Mouse (Mus musculus) myocyte (in vitro differentiated cells): ENCODE data around the gene Hs6st2.

Source experiments
- CEBPB ChIP-seq: IDR thresholded peaks from 2 replicates; pipeline ENCODE4 v1.6.1; 2011; ENCODE audit warnings: mild to moderate bottlenecking, moderate library complexity; ENCODE audit not compliant: poor library complexity, insufficient read depth, severe bottlenecking
- MAX ChIP-seq: IDR thresholded peaks from one replicate; pipeline ENCODE4 v1.6.1; 2011; ENCODE audit warnings: low read depth, mild to moderate bottlenecking, control low read depth
- MYOD1 ChIP-seq, 3 experiments: IDR thresholded peaks; one replicate each; pipeline ENCODE4 v1.6.1; 2011; ENCODE audit warnings: control low read depth in 2 of 3, low read depth in 2 of 3, mild to moderate bottlenecking in 2 of 3, moderate library complexity in 1 of 3; ENCODE audit not compliant: insufficient read length in 2 of 3, control insufficient read depth in 1 of 3
- POLR2A ChIP-seq: IDR thresholded peaks from one replicate; pipeline ENCODE4 v1.6.1; 2011; ENCODE audit warnings: low read depth, mild to moderate bottlenecking, control low read depth, moderate library complexity; ENCODE audit not compliant: insufficient read length
- POLR2AphosphoS2 ChIP-seq: IDR thresholded peaks from one replicate; pipeline ENCODE4 v1.6.1; 2011; ENCODE audit warnings: low read depth, control low read depth; ENCODE audit not compliant: insufficient read length
- USF1 ChIP-seq: IDR thresholded peaks from one replicate; pipeline ENCODE4 v1.6.1; 2011; ENCODE audit warnings: low read depth, mild to moderate bottlenecking, control low read depth, moderate library complexity

DNA sequence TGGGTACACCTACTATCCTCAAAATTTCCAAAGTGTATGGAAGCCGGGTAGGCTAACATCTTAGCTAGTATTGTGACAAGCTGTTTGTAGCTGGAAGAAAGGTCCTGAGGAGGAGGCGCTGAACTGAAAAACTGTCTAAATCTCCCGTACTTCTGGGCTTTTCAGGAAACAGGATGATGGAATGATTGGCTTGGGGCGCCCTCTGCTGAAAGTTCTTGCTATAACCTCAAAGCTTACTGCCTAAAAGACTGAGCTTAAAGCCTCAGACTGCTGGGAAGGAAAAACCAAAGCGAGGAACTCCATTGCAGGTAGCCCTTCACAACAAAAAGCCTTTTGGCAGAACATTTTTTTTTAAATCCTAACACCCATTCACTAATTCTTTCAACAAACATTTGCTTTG, 307.0 kb downstream of the Hs6st2 start:
- TF ChIP-seq POLR2A (no peak), MYOD1 (IDR thresholded peaks at IDR 0.05; ENCODE audit: control insufficient read depth in 1 of 3, insufficient read length in 2 of 3, low read depth in 2 of 3) (no peak), USF1 (no peak), MAX (no peak), CEBPB (no peak), POLR2AphosphoS2 (no peak)
